In the genomic region with DNA sequence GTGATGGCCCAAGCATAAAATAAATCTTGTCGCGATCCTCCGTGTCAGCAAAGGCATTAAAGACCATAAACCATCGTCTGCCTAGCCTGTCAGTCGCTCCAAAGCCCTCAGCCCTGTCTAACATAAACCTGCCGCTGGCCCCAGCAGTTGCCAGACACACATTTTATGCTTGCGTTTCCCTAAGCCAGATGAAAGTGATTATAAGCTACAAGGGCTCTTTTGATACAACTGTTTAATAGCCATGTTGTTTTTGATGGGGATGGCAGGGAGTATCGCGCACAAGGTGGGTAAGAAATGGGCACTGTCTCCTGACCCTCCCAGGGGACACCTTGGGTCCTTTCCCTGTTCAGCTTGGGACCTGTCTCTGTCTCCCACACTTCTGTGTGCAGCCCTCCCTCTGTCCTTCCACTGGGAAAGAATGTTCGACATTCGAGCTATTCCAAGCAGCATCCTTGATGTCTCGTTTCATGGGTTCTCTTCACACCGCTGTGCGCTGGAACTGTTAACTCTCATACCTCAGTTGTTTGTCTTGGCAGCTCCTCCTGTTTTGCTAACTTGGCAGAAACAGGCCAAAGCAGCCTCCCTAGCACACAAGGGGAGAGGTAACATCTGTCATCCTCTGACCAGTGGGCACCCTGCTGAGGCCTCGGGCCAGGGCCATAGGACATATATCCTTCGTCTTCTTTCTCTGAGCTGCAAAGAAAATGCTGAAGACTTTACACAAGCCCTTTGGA, we compare ENCODE assay signal across 9 mouse cellular contexts.
A peak's percentile ranks its signal among the peaks of the same experiment; 100 is the strongest.
DNase-seq lines count a peak whose midpoint lies in the region; ATAC-seq and TF ChIP-seq lines count a peak whose summit lies in the region.
"Had no signal": no experiment of that assay in that cellular context is flagged by ENCODE, and none has a peak within 500 bp of the region (broad histone marks: within the 10 kb centered on the region; RNA-seq: fewer than 3 reads in every experiment).

No protein-coding gene starts in this region.

- peak; percentile 68 for ATAC-seq in liver, postnatal 0 days
- ATAC-seq in liver, embryonic 11.5 days (replicated peaks; ENCODE audit: low FRiP score): no peak
- ATAC-seq in kidney, postnatal 0 days (replicated peaks; ENCODE audit: low FRiP score, low read depth): peak; percentile 83
- no peak for ATAC-seq in neural tube, embryonic 11.5 days (ENCODE audit: insufficient read depth, low FRiP score, low TSS enrichment)
- no peak for ATAC-seq in forebrain, embryonic 16.5 days
- no peak for ATAC-seq in forebrain, embryonic 13.5 days
- ATAC-seq in intestine, postnatal 0 days: no peak

- H3K27me3 ChIP-seq in liver, postnatal 0 days (ENCODE audit: insufficient read depth, low read length): no peaks in the 10 kb centered on the region
- no peaks in the 10 kb centered on the region for H3K27me3 ChIP-seq in liver, embryonic 11.5 days (replicated peaks; ENCODE audit: control insufficient read depth, insufficient read depth, low read length)
- no peaks in the 10 kb centered on the region for H3K27me3 ChIP-seq in kidney, postnatal 0 days (ENCODE audit: insufficient read depth, low read length)
- H3K27me3 ChIP-seq in neural tube, embryonic 11.5 days (ENCODE audit: control insufficient read depth, insufficient read depth, low read length): no peaks in the 10 kb centered on the region
- H3K27me3 ChIP-seq in forebrain, embryonic 16.5 days (replicated peaks; ENCODE audit: control insufficient read depth, insufficient read depth, low read length): no peaks in the 10 kb centered on the region
- H3K27me3 ChIP-seq in forebrain, embryonic 13.5 days: no peaks in the 10 kb centered on the region
- no peaks in the 10 kb centered on the region for H3K27me3 ChIP-seq in intestine, postnatal 0 days (replicated peaks; ENCODE audit: control insufficient read depth, insufficient read depth, low read length)

- H3K4me1 ChIP-seq in liver, postnatal 0 days (ENCODE audit: insufficient read depth): peaks cover 4% of the 10 kb centered on the region; the same call in 1 of the 2 replicates
- H3K4me1 ChIP-seq in liver, embryonic 11.5 days (replicated peaks; ENCODE audit: control insufficient read depth, insufficient read depth, low read length): no peaks in the 10 kb centered on the region
- H3K4me1 ChIP-seq in kidney, postnatal 0 days (replicated peaks; ENCODE audit: insufficient read depth, low read length): peaks cover 8% of the 10 kb centered on the region; the same call in 1 of the 2 replicates
- no peaks in the 10 kb centered on the region for H3K4me1 ChIP-seq in neural tube, embryonic 11.5 days (ENCODE audit: control insufficient read depth, insufficient read depth, low read length)
- no peaks in the 10 kb centered on the region for H3K4me1 ChIP-seq in forebrain, embryonic 16.5 days (replicated peaks; ENCODE audit: control insufficient read depth, insufficient read depth, low read length)
- H3K4me1 ChIP-seq in forebrain, embryonic 13.5 days: no peaks in the 10 kb centered on the region
- H3K4me1 ChIP-seq in intestine, postnatal 0 days (replicated peaks; ENCODE audit: control insufficient read depth, insufficient read depth, low read length): no peaks in the 10 kb centered on the region

- H3K4me3 ChIP-seq in liver, postnatal 0 days (ENCODE audit: low read depth, low read length): no peak overlapping the region
- H3K4me3 ChIP-seq in liver, embryonic 11.5 days (ENCODE audit: low read depth, low read length): no peak overlapping the region
- H3K4me3 ChIP-seq in kidney, postnatal 0 days (replicated peaks; ENCODE audit: low read depth, low read length): no peak overlapping the region
- no peak overlapping the region for H3K4me3 ChIP-seq in neural tube, embryonic 11.5 days (ENCODE audit: low read depth, low read length)
- H3K4me3 ChIP-seq in forebrain, embryonic 16.5 days (replicated peaks; ENCODE audit: low read length): no peak overlapping the region
- H3K4me3 ChIP-seq in forebrain, embryonic 13.5 days: no peak overlapping the region
- H3K4me3 ChIP-seq in intestine, postnatal 0 days (ENCODE audit: low read depth, low read length): no peak overlapping the region

- H3K9ac ChIP-seq in liver, postnatal 0 days (replicated peaks): no peak overlapping the region
- H3K9ac ChIP-seq in liver, embryonic 11.5 days (ENCODE audit: low read depth, low read length): no peak overlapping the region
- no peak overlapping the region for H3K9ac ChIP-seq in kidney, postnatal 0 days (ENCODE audit: low read depth, low read length)
- H3K9ac ChIP-seq in neural tube, embryonic 11.5 days (ENCODE audit: low read length): no peak overlapping the region
- H3K9ac ChIP-seq in forebrain, embryonic 16.5 days (replicated peaks; ENCODE audit: low read depth, low read length): no peak overlapping the region
- no peak overlapping the region for H3K9ac ChIP-seq in forebrain, embryonic 13.5 days
- no peak overlapping the region for H3K9ac ChIP-seq in intestine, postnatal 0 days (ENCODE audit: low read depth, low read length)

- H3K4me2 ChIP-seq in liver, postnatal 0 days (ENCODE audit: low read depth, low read length): no peak overlapping the region
- no peak overlapping the region for H3K4me2 ChIP-seq in liver, embryonic 11.5 days
- H3K4me2 ChIP-seq in kidney, postnatal 0 days (ENCODE audit: low read length): no peak overlapping the region; the same call in 1 of the 2 replicates
- no peak overlapping the region for H3K4me2 ChIP-seq in neural tube, embryonic 11.5 days (ENCODE audit: low read depth)
- no peak overlapping the region for H3K4me2 ChIP-seq in forebrain, embryonic 16.5 days (ENCODE audit: low read length)
- no peak overlapping the region for H3K4me2 ChIP-seq in forebrain, embryonic 13.5 days
- H3K4me2 ChIP-seq in intestine, postnatal 0 days (replicated peaks; ENCODE audit: low read depth): no peak overlapping the region

- no peak for TF ChIP-seq CTCF in liver, postnatal 0 days (IDR thresholded peaks at IDR 0.05; ENCODE audit: low read depth)
- TF ChIP-seq CTCF in kidney, postnatal 0 days (IDR thresholded peaks at IDR 0.05; ENCODE audit: low read depth): no peak
- no peak for TF ChIP-seq CTCF in intestine, postnatal 0 days (IDR thresholded peaks at IDR 0.05; ENCODE audit: low read depth)

- no peak overlapping the region for H3K27ac ChIP-seq in liver, postnatal 0 days (ENCODE audit: low read depth)
- no peak overlapping the region for H3K27ac ChIP-seq in liver, embryonic 11.5 days (ENCODE audit: low read depth, low read length)
- H3K27ac ChIP-seq in kidney, postnatal 0 days: peak overlapping the region; percentile 63; the same call in 1 of the 2 replicates
- peak overlapping the region; percentile 1; the same call in 1 of the 2 replicates for H3K27ac ChIP-seq in neural tube, embryonic 11.5 days (ENCODE audit: low read depth, low read length)
- H3K27ac ChIP-seq in forebrain, embryonic 16.5 days (ENCODE audit: low read length): no peak overlapping the region
- H3K27ac ChIP-seq in forebrain, embryonic 13.5 days: no peak overlapping the region
- no peak overlapping the region for H3K27ac ChIP-seq in intestine, postnatal 0 days (ENCODE audit: low read depth, low read length)

- DNase-seq in liver, postnatal 0 days: peak; percentile 18
- no peak for DNase-seq in liver, embryonic 11.5 days (ENCODE audit: low spot score)
- peak; percentile 36 for DNase-seq in embryo, embryonic 11.5 days (ENCODE audit: low read depth, low spot score)
- DNase-seq in kidney, postnatal 0 days (ENCODE audit: low spot score): peak; percentile 91
- peak; percentile 48 for DNase-seq in neural tube, embryonic 11.5 days (ENCODE audit: low spot score)
- DNase-seq: thymus, adult 2 months had no signal

- no peaks in the 10 kb centered on the region for H3K9me3 ChIP-seq in liver, postnatal 0 days (ENCODE audit: low read length)
- no peaks in the 10 kb centered on the region for H3K9me3 ChIP-seq in liver, embryonic 11.5 days (ENCODE audit: control insufficient read depth, low read length)
- H3K9me3 ChIP-seq in kidney, postnatal 0 days (replicated peaks; ENCODE audit: low read length): no peaks in the 10 kb centered on the region
- H3K9me3 ChIP-seq in neural tube, embryonic 11.5 days (ENCODE audit: control insufficient read depth, low read length): no peaks in the 10 kb centered on the region
- H3K9me3 ChIP-seq in forebrain, embryonic 16.5 days (ENCODE audit: control insufficient read depth, low read length): no peaks in the 10 kb centered on the region
- H3K9me3 ChIP-seq in forebrain, embryonic 13.5 days (replicated peaks): no peaks in the 10 kb centered on the region
- H3K9me3 ChIP-seq in intestine, postnatal 0 days (ENCODE audit: control insufficient read depth): no peaks in the 10 kb centered on the region

- no peak for TF ChIP-seq EP300 in liver, postnatal 0 days (IDR thresholded peaks at IDR 0.05; ENCODE audit: low read depth)

- H3K36me3 ChIP-seq in liver, postnatal 0 days (replicated peaks; ENCODE audit: insufficient read depth, low read length): no peaks in the 10 kb centered on the region
- no peaks in the 10 kb centered on the region for H3K36me3 ChIP-seq in liver, embryonic 11.5 days (ENCODE audit: control insufficient read depth, insufficient read depth, low read length)
- H3K36me3 ChIP-seq in kidney, postnatal 0 days (ENCODE audit: insufficient read depth, low read length): no peaks in the 10 kb centered on the region
- no peaks in the 10 kb centered on the region for H3K36me3 ChIP-seq in neural tube, embryonic 11.5 days (ENCODE audit: control insufficient read depth, insufficient read depth, low read length)
- no peaks in the 10 kb centered on the region for H3K36me3 ChIP-seq in forebrain, embryonic 16.5 days (ENCODE audit: control insufficient read depth, insufficient read depth)
- H3K36me3 ChIP-seq in forebrain, embryonic 13.5 days (ENCODE audit: poor library complexity, severe bottlenecking): no peaks in the 10 kb centered on the region
- no peaks in the 10 kb centered on the region for H3K36me3 ChIP-seq in intestine, postnatal 0 days (ENCODE audit: control insufficient read depth, insufficient read depth)

- 60% methylated on average over 16 of the region's 16 CpGs for WGBS in liver, postnatal 0 days (ENCODE audit: insufficient replicate concordance)
- WGBS in liver, embryonic 11.5 days: 56% methylated on average over 16 of the region's 16 CpGs
- WGBS in kidney, postnatal 0 days: 13% methylated on average over 16 of the region's 16 CpGs
- WGBS in neural tube, embryonic 11.5 days: 50% methylated on average over 16 of the region's 16 CpGs
- 81% methylated on average over 16 of the region's 16 CpGs for WGBS in forebrain, embryonic 16.5 days
- 88% methylated on average over 16 of the region's 16 CpGs for WGBS in forebrain, embryonic 13.5 days
- WGBS in intestine, postnatal 0 days: 41% methylated on average over 16 of the region's 16 CpGs

Comparison
In these comparisons a context has a peak if more than half of its experiments do, and no peak if none do; other contexts are left out.
1. ATAC-seq: peak in liver, postnatal 0 days (single experiment) and kidney, postnatal 0 days (single experiment); none in liver, embryonic 11.5 days (single experiment), neural tube, embryonic 11.5 days (single experiment), forebrain, embryonic 16.5 days (single experiment), forebrain, embryonic 13.5 days (single experiment) and intestine, postnatal 0 days (single experiment).
2. H3K27ac ChIP-seq: peak in kidney, postnatal 0 days (single experiment) and neural tube, embryonic 11.5 days (single experiment); none in liver, postnatal 0 days (single experiment), liver, embryonic 11.5 days (single experiment), forebrain, embryonic 16.5 days (single experiment), forebrain, embryonic 13.5 days (single experiment) and intestine, postnatal 0 days (single experiment).